Mouse (Mus musculus) large intestine, adult 2 months (tissue): ENCODE measurements at regions not wholly inside any gene's neighbourhood (a gene's known extent, or its start where the extent isn't known, plus 50 kb on each side); places are given as distances from the start of the nearest gene placed in this dataset.

Experiments used
- DNase-seq: peaks from one replicate; pipeline ENCODE4 v3.0.0-alpha.2; 2012; ENCODE audit warnings: low read depth, low spot score
- WGBS: fragments of 180-500 bp; shearing (Covaris S2); methylation state at CpG from one replicate; pipeline ENCODE4 v1.1.7; 2018; 5-methylcytosine and 5-hydroxymethylcytosine counted together

DNA sequence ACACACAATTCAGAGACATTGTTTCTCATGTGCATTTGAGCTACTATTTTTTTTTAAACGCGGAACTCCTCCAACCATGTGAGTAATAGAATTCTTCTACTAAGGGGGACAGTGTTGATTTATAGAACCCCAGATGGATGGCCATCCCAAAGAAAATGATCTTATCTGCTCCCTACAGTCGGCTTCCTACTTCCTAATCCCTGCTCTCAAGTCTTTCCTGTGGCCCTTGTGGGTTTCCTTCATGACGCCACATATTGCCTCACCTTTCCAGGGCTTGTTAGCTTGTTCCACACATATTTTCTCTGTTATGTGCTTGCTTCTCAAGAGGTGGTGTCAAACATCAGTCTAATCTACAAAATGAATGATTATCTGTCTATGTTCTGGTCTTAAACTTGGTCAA, 651.9 kb upstream of the Sox9 start:
- DNase-seq: no peak
- 77% methylated on average over 4 of the region's 4 CpGs for WGBS

DNA sequence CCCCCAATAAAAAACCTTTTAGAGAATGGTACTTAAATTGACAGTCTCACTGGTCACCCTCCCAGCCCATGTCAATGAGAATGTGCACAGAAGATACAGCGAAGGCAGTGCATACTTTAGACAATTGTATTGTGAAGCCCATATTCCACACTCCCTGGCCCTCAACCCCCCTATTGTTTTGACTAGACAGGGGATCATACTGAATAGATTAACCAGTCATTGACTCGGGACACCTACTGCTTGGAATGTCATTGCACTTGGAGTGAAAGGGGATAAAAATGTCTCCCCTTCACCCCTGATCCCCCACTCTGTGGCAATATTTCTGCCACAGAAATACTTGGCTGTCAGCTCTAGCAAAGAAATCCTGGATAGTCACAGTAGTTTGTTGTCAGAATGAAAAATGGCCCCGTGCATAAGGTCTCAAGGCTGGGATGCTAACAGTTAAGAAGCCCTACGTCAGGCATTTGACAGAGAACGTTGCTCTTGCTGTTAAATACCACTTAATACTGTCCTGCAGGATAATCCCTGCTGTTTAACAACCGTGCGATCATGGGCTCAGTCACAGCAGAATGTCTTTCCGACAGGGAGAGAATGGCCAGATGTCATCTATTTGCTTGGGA, 644.5 kb upstream of the Sox9 start:
- WGBS: 40% methylated on average over 8 of the region's 8 CpGs
- no peak for DNase-seq

DNA sequence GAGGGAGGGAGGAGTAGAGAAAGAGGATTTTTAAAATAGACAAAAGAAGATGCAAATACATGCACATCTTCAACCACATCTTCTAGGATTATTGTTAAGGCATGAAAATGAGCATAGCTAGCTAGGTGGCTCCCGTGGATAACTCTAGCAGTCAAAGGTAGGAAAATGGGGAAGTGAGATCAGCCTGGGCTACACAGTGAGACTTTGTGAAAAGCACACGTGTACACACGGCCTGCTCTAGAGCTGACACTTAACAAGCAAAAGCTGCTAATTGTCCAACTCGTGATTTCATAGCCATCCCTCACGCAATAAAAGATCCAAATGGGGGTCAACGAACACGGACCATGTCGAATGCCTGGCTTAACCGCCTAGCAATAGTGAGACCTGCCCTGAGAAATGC, 642.0 kb upstream of the Sox9 start:
- 82% methylated on average over 9 of the region's 9 CpGs for WGBS
- DNase-seq: no peak

DNA sequence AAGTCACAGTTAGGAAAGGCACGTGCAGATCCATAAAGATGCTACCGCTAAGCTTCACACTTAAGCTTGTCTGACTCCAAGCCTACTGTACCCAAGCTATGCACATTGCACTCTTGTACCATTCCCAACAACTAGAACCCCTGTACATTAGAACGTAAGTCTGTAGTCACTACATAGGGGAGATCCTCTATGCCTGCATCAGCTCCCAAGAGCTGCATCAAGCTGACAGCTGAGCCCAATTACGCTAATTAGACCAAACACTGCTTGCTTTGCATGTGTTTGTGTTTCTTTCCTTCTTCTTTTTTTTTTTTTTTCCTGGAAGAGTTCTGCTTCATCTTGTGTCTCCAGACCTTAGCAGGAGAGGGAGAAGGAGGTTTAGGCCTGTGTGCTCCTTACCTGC, 641.5 kb upstream of the Sox9 start:
- WGBS: 96% methylated on average over 4 of the region's 4 CpGs
- no peak for DNase-seq

DNA sequence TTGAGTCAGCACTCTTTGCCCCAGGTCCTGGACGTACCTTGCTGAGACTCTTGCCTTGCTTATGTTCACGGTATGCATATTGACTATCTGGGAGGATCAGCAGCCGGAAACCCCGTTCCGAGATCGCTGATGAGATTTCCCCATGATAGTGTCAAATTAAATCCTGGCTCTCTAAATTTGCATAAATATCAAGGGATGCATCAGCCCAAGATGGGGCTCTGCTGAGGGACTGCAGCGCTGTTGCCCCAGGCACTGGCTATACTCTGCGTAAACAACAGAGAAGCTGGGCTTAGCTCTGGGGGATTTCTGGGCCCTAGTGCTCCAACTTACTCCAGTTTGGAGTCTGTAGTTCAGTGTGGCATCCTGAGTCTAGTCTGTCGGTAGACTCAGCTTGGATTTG, 641.1 kb upstream of the Sox9 start:
- 88% methylated on average over 9 of the region's 9 CpGs for WGBS
- DNase-seq: no peak

DNA sequence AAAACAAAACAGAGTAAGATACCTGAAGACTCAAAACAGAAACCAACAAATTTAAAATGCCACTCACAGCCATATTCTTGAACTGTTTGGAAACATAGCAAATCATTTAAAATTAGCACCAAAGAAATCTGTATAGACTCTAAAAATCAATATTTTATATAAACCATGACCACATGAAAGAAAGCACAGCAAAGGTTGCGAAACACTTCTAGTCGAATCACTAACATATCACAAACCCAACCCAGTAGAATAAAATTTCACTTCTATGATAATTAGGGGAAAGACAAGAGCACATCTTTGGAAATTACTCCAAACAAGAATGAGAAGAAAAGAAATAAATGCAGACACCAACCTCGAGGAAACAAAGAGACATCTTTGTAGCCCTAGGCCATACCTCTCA, 630.0 kb upstream of the Sox9 start:
- WGBS: 72% methylated on average over 3 of the region's 3 CpGs
- no peak for DNase-seq

DNA sequence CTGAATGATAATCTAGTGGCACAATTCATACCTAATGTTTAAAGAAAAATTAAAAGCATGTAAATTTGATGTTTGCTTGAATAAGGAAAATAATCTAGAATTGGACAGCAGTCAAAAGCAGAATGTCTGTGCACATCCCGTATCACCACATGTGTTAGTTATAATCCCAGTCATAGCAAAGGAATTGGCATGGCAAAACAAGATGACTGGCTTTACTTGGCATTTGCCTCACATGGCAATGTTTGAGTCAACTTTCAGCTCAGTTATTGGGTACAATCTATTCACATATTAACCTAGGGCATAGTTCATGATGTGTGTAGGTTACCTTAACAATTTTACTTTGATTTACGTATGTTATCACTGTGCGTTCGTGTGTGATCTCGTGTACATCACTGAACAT, 628.8 kb upstream of the Sox9 start:
- 90% methylated on average over 5 of the region's 5 CpGs for WGBS
- no peak for DNase-seq

DNA sequence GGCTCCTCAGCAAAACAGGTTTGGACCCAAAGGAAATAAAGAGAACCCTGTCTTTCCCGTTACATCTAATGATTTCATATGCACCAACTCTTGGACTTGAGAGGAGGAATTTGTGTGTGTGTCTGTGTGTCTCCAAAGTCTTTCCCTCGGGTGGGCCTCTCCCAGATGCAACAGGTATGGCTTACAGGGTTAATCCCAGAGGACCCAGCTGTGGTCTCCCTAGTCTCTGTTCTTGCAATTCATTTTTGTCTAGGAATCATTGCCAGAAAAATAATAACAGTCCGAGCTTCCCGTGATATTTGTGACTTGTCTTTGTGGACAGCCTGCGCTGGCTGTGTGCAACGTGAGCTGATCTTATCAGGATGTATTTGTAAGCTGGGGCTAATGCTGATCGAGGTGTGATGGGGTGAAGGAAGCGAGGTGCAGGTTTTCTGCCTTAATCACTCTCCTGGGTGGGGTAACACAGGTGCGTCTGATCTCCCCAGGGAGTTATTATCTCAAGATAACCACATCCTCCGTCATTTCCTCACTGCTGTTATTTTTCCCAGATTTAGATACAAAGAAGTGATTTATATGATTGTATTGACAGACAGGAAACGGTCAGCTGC, 627.2 kb upstream of the Sox9 start:
- DNase-seq: no peak
- 14% methylated on average over 11 of the region's 11 CpGs for WGBS

DNA sequence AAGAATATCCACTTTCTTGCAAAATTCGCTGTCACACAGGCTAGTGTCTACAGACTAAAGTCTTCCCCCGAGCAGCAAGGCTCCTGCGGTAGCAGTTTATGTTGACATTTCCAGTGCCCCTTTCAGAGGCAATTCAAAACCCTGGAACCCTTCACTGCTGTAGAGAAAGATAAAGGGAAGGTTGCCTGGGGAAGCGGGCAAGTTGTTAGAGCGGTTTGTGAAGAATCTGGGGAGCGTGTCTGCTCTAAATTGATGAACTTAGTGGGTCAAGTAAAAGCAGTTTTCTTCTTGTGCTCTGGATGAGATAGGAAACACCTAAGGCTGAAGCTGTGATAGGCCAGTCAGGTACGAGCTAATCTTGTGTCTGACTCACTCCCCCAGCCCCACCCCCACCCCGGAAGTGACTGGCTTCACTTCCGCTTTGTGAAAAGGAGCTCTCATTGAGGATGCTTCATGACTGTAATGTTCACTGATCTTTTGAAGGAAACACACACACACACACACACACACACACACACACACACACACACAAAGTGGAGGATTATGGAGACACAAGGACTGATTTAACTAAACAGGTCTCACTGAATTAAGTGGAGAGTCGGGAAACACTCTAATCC, 626.6 kb upstream of the Sox9 start:
- DNase-seq: no peak
- WGBS: 29% methylated on average over 10 of the region's 10 CpGs

DNA sequence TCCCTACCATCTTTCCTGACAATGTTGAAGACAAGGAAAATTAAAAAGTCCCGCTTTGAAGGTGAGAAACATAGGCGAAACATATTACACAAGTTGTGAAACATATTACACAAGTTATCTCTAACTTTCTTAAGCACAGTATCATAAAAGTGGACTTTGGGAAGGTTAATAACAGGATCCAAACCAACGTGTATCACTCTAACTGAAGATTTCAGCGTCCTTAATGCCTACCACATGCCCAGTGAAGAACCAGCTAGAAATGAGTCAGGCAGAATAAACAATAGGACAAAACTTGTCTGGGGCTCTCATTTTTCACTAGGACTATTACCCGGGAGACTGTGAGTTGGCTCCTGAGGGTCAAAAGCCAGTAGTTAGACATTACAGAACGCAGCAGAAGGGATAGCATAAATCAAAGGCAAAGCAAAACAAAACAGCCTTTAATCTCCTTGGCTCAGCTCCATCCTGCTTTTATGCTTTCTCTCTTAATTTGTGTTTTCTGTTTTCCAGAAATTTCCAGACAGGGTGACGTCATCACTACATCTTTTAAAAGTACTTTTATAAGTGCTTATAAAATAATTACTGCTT, 618.3 kb upstream of the Sox9 start:
- no peak for DNase-seq
- WGBS: 24% methylated on average over 7 of the region's 7 CpGs

DNA sequence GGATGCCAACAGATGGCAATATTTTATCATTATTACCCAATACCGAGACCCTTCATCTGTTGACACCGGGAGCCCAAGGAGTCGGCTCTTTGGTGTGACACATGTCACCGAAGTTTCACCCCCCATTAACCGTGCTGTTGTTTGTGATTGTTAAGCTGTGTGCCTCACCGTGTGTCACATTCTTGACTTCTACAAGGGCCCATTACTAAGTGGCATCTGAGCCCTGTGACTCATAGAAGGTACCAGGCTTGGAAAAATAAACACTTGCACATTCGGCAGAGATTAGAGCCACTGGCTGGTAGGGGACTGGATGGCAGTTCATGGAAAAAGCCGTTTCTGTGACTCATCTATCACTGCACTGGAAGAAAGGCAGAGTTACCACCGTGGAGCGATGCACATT, 608.4 kb upstream of the Sox9 start:
- DNase-seq: no peak
- WGBS: 77% methylated on average over 10 of the region's 10 CpGs

DNA sequence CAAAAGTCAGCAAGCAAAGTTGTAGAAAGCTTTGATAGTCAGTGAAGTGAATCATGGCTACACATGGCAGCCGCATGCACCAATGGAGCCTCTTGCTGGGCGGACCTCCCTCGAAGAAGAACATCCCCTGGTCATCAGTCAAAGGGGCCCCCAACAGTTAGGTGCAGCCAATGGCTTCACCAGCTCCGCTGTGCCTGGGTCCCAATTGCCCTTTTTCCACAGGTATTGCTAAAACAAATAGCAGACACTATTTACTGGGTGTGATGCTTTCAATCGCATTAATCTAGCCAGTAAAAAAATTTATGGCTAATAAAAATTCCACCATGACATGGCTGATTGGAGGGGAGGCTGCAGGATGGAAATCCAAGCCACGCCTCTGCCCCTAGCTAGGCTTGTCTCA, 606.7 kb upstream of the Sox9 start:
- peak; percentile 32 for DNase-seq
- 60% methylated on average over 6 of the region's 6 CpGs for WGBS

DNA sequence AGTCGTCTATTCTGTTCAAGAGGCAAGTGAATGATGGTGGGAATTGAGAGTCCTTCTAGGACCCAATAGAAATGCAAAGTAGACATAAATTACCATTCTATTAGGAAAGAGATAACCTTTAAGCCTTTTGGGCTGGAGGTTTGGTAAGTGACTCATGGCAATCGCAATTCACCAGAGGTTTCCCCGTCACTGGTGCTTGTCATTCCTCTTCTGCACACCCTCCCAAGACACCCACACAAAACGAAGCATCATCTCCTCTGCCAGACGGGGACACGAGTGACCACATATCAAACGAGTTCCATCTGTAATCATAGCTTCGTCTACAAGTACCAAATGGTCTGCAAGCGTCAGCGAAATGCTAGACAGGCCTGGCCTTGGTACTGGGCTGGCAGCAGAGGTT, 601.4 kb upstream of the Sox9 start:
- no peak for DNase-seq
- 90% methylated on average over 10 of the region's 10 CpGs for WGBS

DNA sequence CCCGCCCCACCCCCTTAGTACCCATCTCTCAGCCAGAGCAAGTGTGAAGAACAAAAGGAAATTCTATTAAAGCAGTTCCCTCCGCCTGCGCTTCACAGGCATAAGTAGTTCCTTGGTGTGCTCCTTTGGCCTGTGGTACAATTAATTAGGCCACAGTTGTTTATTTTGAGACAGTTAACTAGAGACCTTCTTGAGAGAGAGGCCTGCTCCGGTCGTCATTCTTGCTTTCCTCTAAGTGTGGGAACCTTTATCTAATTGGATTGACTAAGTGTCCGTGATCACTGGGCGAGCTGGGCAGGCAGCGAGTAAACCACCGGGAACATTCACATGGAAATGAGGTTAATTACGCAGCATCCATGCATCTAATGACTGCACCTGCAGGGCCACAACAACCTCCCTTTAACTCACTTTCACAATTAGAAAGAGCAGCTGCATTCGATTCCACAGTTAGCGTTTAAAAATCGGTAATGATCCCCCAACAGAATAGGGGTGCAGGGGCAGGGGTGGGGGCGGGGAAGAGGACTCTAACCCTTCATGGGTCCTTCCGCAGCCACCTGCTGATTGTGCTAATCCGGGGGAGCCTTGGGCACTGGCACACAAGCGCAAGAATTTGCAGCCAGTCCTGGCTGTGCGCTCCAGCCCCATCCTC, 584.3 kb upstream of the Sox9 start:
- WGBS: 66% methylated on average over 18 of the region's 18 CpGs

DNA sequence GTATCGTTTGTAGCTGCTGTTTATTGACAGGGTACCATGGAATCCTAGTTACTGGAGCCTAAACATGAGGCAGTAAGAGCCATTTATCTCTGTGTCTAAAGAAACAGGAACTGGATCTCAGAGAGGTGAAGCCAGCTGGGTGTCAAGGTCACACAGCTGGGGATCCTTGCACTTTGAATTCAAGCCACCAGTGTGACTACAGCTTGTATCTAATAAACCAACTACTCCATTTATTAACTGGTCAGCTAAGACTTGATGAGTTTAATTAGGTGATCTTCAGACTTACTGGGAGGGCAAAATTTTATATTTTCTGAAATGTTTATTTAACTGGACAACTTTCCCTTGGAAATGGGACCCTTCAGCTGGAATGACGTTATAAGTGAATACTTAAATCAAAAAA, 577.5 kb upstream of the Sox9 start:
- 38% methylated on average over 2 of the region's 2 CpGs for WGBS
- DNase-seq: no peak

More for the DNA sequence above, 584.3 kb upstream of the Sox9 start:
- DNase-seq: no peak

DNA sequence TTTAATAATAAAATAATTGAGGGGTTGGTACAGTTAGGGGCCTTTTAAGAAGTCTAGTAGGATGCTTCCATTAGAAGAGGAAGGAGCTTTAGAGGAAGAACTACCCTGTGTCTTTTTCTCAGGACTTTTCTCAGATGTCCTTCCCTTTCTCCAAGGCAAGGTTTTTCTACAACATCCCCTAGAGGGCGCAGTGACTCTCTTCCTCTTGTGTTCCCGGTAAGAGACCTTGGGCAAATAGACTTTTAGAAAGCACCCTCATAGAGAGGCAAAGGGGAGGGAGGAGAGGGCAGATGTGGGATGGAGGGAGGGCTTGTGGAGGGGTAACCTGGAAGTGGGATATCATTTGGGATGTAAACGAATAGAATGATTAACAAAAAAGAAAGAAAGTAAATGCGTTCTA, 572.6 kb upstream of the Sox9 start:
- WGBS: 31% methylated on average over 4 of the region's 4 CpGs
- DNase-seq: peak; percentile 53

DNA sequence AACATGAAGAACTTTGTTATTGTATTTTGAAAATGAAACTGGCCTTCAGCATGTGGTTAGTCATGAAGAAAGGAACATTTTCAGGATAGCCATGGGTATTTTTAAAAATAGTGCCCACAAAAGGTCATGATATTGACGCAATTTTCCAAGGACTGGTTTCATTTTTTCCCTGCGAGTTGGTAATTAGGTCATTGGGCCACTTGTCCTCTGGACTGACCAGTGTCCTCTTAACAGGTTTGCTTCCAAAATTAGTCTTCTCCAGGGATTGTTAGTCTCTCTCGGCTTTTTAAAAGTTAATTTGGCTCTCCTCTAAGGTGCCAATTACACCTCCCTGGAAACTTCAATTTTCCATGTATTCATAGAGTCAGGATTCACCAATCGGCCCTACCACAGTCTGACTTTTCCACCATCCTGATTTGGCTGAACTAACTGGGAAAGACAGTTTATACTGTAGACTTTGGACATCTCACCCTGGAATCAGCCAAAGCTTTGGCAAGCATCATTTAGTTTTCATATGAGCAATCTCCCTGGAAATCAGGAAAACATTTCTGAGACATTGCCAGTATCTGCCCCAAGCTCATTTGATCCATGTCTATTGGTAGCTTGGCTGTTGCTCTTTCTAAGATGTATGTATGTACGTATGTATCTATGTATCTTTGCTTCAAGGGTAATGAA, 562.8 kb upstream of the Sox9 start:
- no peak for DNase-seq
- WGBS: 90% methylated on average over 5 of the region's 5 CpGs

DNA sequence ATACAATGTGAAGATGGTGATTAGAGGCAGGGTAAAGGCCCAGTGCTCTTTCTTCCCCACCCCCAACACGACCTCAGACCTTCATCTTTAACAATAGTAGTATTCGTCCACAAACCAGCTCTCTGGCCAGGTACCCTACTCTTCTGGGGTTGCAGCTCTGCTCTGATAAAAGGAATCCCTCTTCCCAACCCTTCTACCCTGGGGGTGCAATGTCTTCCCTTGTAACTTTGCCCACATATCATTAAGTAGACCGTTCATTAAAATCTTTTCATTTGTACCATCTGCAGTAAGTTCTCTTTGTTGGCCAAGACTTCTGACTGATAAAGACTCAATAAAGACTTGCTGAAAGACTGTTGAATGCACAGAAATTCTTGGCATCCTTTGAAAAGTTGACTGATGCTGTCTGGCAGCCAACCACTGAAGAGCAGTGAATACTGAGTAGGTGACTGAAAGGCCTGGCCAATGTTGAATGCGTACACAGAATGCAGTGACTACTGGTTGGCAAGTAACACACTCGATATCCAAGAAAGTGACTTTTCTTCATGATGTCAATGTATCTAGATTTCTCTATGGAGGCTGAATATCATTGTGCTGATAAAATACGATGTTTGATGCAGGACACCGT, 547.4 kb upstream of the Sox9 start:
- 85% methylated on average over 7 of the region's 7 CpGs for WGBS

DNA sequence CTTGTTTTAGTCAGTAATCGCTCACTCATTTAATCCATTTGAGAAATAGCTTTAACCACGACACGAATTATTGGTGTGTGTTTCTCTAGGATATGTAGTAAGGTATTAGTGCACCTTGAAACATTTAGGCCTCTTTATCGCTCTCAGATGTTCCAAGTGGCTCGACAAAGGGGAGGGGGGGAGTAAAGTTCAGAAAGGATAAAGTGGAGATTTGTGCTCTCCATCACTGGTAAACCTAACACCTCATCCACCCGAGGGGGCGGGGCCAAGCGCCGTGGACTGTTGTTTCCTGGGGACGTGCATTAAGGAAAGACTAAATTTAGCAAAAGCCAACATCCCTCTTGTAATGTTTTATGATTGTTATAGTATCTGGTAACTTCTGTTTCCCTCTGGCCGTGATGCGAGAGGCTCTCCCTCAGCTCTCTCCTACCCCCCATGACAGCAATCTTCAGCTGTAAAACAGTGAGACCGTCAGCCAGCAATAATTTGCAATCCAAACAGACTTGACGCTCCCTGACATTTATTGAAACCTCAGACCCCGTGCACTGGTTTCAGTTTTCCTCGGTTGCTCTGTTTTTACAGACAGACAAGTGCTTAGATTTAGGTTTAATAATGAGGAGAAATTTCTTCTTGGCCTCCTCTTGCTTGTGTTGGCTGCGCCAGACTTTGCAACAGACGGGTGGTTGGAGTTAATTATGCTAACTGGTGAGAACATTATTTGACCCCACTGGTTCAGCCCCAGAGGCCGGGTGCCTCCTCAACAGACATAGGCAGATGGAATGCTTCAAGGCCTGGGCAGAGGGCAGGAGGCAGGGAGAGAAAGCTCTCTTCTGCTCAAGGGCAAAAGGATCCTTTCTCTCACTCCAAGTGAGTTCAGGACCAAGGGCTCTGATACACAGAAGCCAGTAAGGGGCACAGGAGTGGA, 542.8 kb upstream of the Sox9 start:
- 19% methylated on average over 19 of the region's 19 CpGs for WGBS
- no peak for DNase-seq

More for the DNA sequence above, 547.4 kb upstream of the Sox9 start:
- DNase-seq: no peak
